Mouse (Mus musculus) lung, postnatal 4 days (tissue): ENCODE results near the gene Olfr1504.
"Not testable (repeated sequence)": the region's sequence is repeated elsewhere in the genome, so short reads cannot be mapped to it uniquely, and the experiment has no call there.

ENCODE experiments used
- DNase-seq, 2 experiments: peaks; one replicate each; pipeline ENCODE4 v3.0.0; 2021

Gene Olfr1504

GRCm38 (mm10) chr19:13897828-13898227 lies at the start of gene Olfr1504:
Gene Olfr1504 (minus strand): TSS chr19:13897928.
- no peak for DNase-seq

GRCm38 (mm10) chr19:13913230-13913629 lies 15.5 kb upstream of the Olfr1504 start, which contains the start of gene Olfr1505:
Gene Olfr1505 (plus strand): TSS chr19:13913530.
- DNase-seq, result no peak

- no peak for DNase-seq
These were observed 36.2 kb downstream of the Olfr1504 start, which contains the start of gene Olfr1502 for GRCm38 (mm10) chr19:13861495-13861894. Gene Olfr1502 (plus strand): TSS chr19:13861795.

- not testable (repeated sequence) for DNase-seq
These were observed 47.1 kb downstream of the Olfr1504 start, which contains the start of gene Olfr1501 for GRCm38 (mm10) chr19:13850592-13850991. Gene Olfr1501 (minus strand): TSS chr19:13850692.
